Mouse (Mus musculus) megakaryocyte progenitor cell, adult 5-6 weeks (primary cell): ENCODE data around the gene Ces4a. TPM values are rescaled to one million over a fixed set of nuclear protein-coding genes. Genes with fewer than 3 reads are reported as not detected.
A peak's percentile ranks its signal among the peaks of the same experiment; 100 is the strongest.
"Not testable (repeated sequence)": the region's sequence is repeated elsewhere in the genome, so short reads cannot be mapped to it uniquely, and the experiment has no call there.

ENCODE experiments used
- ATAC-seq: replicated peaks from 2 replicates; pipeline ENCODE4 v1.8.0; 2016; ENCODE audit warnings: mild to moderate bottlenecking, moderate TSS enrichment, inconsistent platforms; ENCODE audit not compliant: poor library complexity
- total RNA-seq, 2 experiments: library from RNA; stranded (forward) in 1 of 2; stranded (reverse) in 1 of 2; fragments of 157-497, 149-512 nt in 1 of 2; fragments of 200-1000 nt in 1 of 2; gene quantifications; 2 replicates each; pipeline versions ENCODE4 v1.2.3 to v1.2.4; 2015 to 2017

Gene Ces4a
- total RNA-seq, 2 experiments from 2014 or later = not detected

- no peak for ATAC-seq
These were observed 35.5 kb downstream of the Ces4a start for GRCm38 (mm10) chr8:105167116-105167515.

- ATAC-seq = no peak
These were observed 38.0 kb downstream of the Ces4a start for GRCm38 (mm10) chr8:105169582-105169981.

GRCm38 (mm10) chr8:105170041-105170380 lies 38.4 kb downstream of the Ces4a start:
- ATAC-seq = peak; percentile 18

- peak; percentile 89 for ATAC-seq
These were observed 38.9 kb downstream of the Ces4a start, which contains the start of gene Cbfb for GRCm38 (mm10) chr8:105170381-105171115. Gene Cbfb (plus strand): TSS chr8:105170674.

- ATAC-seq = peak; percentile 40
These were observed 39.8 kb downstream of the Ces4a start for GRCm38 (mm10) chr8:105171116-105172002.

- peak; percentile 30 for ATAC-seq
These were observed 40.4 kb downstream of the Ces4a start for GRCm38 (mm10) chr8:105172003-105172362.

- not testable (repeated sequence) for ATAC-seq
These were observed 43.7 kb downstream of the Ces4a start for GRCm38 (mm10) chr8:105175287-105175686.

- ATAC-seq = no peak
These were observed 46.7 kb downstream of the Ces4a start for GRCm38 (mm10) chr8:105178211-105178800.

GRCm38 (mm10) chr8:105182201-105182600 lies 50.6 kb downstream of the Ces4a start:
- ATAC-seq = no peak

- ATAC-seq = no peak
These were observed 54.9 kb downstream of the Ces4a start for GRCm38 (mm10) chr8:105186467-105187005.

- ATAC-seq = no peak
These were observed 60.6 kb downstream of the Ces4a start for GRCm38 (mm10) chr8:105192182-105192581.

Other genes starting within 250 kb of the Ces4a start
- gene Ces2e, start 205.5 kb upstream of the Ces4a start, total RNA-seq (2015) = not detected in 2 replicates
- not detected in 2 replicates for gene Ces2e, start 205.5 kb upstream of the Ces4a start, total RNA-seq (2017)
- not detected in 2 replicates for gene Ces2f, start 184.4 kb upstream of the Ces4a start, total RNA-seq (2015)
- gene Ces2f, start 184.4 kb upstream of the Ces4a start, total RNA-seq (2017) = not detected in 2 replicates
- gene Ces2g, start 170.1 kb upstream of the Ces4a start, total RNA-seq (2015) = 36.2 and 75.8 TPM in 2 replicates
- 6.1 and 14.2 TPM in 2 replicates for gene Ces2g, start 170.1 kb upstream of the Ces4a start, total RNA-seq (2017)
- not detected in 2 replicates for gene Ces2h, start 130.9 kb upstream of the Ces4a start, total RNA-seq (2015)
- not detected in 2 replicates for gene Ces2h, start 130.9 kb upstream of the Ces4a start, total RNA-seq (2017)
- gene Ces3a, start 83.2 kb upstream of the Ces4a start, total RNA-seq (2015) = not detected in 2 replicates
- not detected in 2 replicates for gene Ces3a, start 83.2 kb upstream of the Ces4a start, total RNA-seq (2017)
- not detected in 2 replicates for gene Ces3b, start 48.0 kb upstream of the Ces4a start, total RNA-seq (2015)
- not detected in 2 replicates for gene Ces3b, start 48.0 kb upstream of the Ces4a start, total RNA-seq (2017)
- 146 and 152 TPM in 2 replicates for gene Cbfb, start 38.9 kb downstream of the Ces4a start, total RNA-seq (2015)
- gene Cbfb, start 38.9 kb downstream of the Ces4a start, total RNA-seq (2017) = 157 and 178 TPM in 2 replicates
- gene D230025D16Rik, start 93.3 kb downstream of the Ces4a start, total RNA-seq (2015) = 20.8 and 31.3 TPM in 2 replicates
- 21.2 and 23.9 TPM in 2 replicates for gene D230025D16Rik, start 93.3 kb downstream of the Ces4a start, total RNA-seq (2017)
- gene B3gnt9, start 123.4 kb downstream of the Ces4a start, total RNA-seq (2015) = 0.22 and 0.27 TPM in 2 replicates
- 0.17 and 0.37 TPM in 2 replicates for gene B3gnt9, start 123.4 kb downstream of the Ces4a start, total RNA-seq (2017)
- gene Tradd, start 132.8 kb downstream of the Ces4a start, total RNA-seq (2015) = 7.0 and 8.7 TPM in 2 replicates
- 14.2 and 15.4 TPM in 2 replicates for gene Tradd, start 132.8 kb downstream of the Ces4a start, total RNA-seq (2017)
- gene Fbxl8, start 132.8 kb downstream of the Ces4a start, total RNA-seq (2015) = 2.3 and 3.2 TPM in 2 replicates
- gene Fbxl8, start 132.8 kb downstream of the Ces4a start, total RNA-seq (2017) = 1.2 and 2.3 TPM in 2 replicates
- gene Hsf4, start 138.0 kb downstream of the Ces4a start, total RNA-seq (2015) = not detected in 2 replicates
- gene Hsf4, start 138.0 kb downstream of the Ces4a start, total RNA-seq (2017) = not detected in 2 replicates
- not detected in 2 replicates for gene Nol3, start 144.3 kb downstream of the Ces4a start, total RNA-seq (2015)
- gene Nol3, start 144.3 kb downstream of the Ces4a start, total RNA-seq (2017) = 0.04 TPM in 1 of 2 replicates, not detected in the other
- 2.1 and 4.2 TPM in 2 replicates for gene 4931428F04Rik, start 158.1 kb downstream of the Ces4a start, total RNA-seq (2015)
- gene 4931428F04Rik, start 158.1 kb downstream of the Ces4a start, total RNA-seq (2017) = 1.5 and 1.8 TPM in 2 replicates
- gene Exoc3l, start 164.3 kb downstream of the Ces4a start, total RNA-seq (2015) = 0.52 and 0.61 TPM in 2 replicates
- 0.20 and 1.6 TPM in 2 replicates for gene Exoc3l, start 164.3 kb downstream of the Ces4a start, total RNA-seq (2017)
- 121 and 126 TPM in 2 replicates for gene E2f4, start 165.9 kb downstream of the Ces4a start, total RNA-seq (2015)
- gene E2f4, start 165.9 kb downstream of the Ces4a start, total RNA-seq (2017) = 47.0 and 53.6 TPM in 2 replicates
- gene Elmo3, start 173.8 kb downstream of the Ces4a start, total RNA-seq (2015) = 0.49 and 0.71 TPM in 2 replicates
- gene Elmo3, start 173.8 kb downstream of the Ces4a start, total RNA-seq (2017) = 0.33 and 0.88 TPM in 2 replicates
- 1.2 and 2.0 TPM in 2 replicates for gene Lrrc29, start 194.5 kb downstream of the Ces4a start, total RNA-seq (2015)
- gene Lrrc29, start 194.5 kb downstream of the Ces4a start, total RNA-seq (2017) = 1.3 and 2.9 TPM in 2 replicates
- 70.7 and 84.0 TPM in 2 replicates for gene Tmem208, start 194.6 kb downstream of the Ces4a start, total RNA-seq (2015)
- gene Tmem208, start 194.6 kb downstream of the Ces4a start, total RNA-seq (2017) = 41.0 and 50.3 TPM in 2 replicates
- 5.0 and 6.2 TPM in 2 replicates for gene Fhod1, start 216.2 kb downstream of the Ces4a start, total RNA-seq (2015)
- 2.3 and 2.9 TPM in 2 replicates for gene Fhod1, start 216.2 kb downstream of the Ces4a start, total RNA-seq (2017)
- gene Slc9a5, start 217.0 kb downstream of the Ces4a start, total RNA-seq (2015) = 0.54 and 0.79 TPM in 2 replicates
- under 0.01 and 0.61 TPM in 2 replicates for gene Slc9a5, start 217.0 kb downstream of the Ces4a start, total RNA-seq (2017)
- gene Plekhg4, start 241.5 kb downstream of the Ces4a start, total RNA-seq (2015) = not detected in 2 replicates
- gene Plekhg4, start 241.5 kb downstream of the Ces4a start, total RNA-seq (2017) = not detected in 2 replicates